Mouse (Mus musculus): ENCODE measurements around the gene Lmnb2. TPM values are rescaled to one million over a fixed set of nuclear protein-coding genes. Genes with fewer than 3 reads are reported as not detected.

Gene Lmnb2
- 27.5 and 30.0 TPM in 2 replicates for polyA plus RNA-seq (2015; fragmentation: Nextera tagmentation; extraction: Ambion mirVana)

DNA sequence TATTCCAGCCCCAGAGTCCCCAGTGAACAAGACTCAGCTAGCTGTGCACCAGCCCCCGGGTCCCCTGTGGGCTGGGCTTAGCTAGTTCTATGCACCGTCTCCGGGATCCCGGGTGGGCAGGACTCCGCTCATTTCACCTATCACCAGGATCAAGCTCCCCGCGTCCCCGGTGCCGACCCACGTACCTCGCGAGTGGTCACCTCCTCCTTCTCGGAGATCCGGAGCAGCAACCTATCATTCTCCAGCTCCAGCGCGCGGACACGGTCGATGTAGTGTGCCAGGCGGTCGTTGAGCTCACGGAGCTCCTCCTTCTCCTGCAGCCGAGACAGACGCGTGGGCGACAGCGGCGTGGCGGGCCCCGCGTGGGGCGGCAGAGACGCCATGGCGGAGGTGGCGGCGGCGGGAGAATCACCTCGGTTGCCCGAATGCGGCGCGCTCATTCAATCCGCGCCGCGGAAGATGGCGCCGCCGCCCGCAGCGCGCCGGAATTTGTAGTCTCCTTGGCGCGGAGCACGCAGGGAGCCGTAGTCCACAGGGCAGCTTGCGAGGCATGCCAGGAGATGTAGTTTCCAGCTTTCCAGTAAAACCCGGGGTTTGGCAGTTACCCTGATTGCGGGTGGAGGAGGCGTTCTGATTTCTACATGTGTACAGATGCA is at the start of gene Lmnb2:
Gene Lmnb2, minus strand, starts transcription at position 467 of the 656 bp plus-strand sequence.
- peak within 1 kb of the TSS; percentile 93 for H3K4me2 ChIP-seq (ENCODE audit: low read depth, low read length)
- ATAC-seq (replicated peaks; ENCODE audit: extremely low read depth, insufficient read depth, low FRiP score): peak; percentile 47; the same call in 1 of the 2 replicates
- under 1% methylated on average over 61 of the region's 61 CpGs for WGBS

DNA sequence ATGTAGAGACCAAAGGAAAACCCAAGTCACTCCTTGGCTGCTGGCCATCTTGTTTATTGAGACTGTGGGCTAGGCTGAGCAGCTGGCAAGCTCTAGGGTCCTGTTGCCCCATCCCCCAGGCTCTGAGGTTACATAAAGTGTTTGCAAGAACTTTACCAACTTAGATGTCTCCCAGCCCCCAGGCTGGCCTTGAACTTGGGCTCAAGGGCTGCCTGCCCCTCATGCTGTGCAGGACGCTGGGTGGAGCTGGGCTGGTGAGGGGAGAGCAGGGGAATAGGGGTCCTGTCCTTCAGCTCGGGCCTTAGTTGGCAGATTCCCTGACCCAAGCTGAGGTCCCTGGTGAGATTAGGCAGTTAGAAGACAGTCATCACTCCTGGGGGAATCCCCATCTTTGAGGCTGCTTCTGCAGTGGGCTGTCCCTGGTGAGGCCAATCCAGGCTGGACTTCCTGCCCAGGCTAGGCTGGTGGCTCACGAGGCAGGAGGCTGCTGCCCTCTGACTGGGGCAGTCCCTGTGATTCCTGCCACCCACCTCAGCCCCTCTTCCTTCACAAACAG is 49.1 kb upstream of the Lmnb2 start:
- Histone ChIP-seq H3K4me2 (ENCODE audit: low read depth, low read length) (no peak overlapping the region), H3K4me1 (ENCODE audit: control insufficient read depth, insufficient read depth, low read length) (peaks cover 31% of the 10 kb centered on the region), H3K27ac (ENCODE audit: low read length) (no peak overlapping the region), H3K36me3 (ENCODE audit: control insufficient read depth, insufficient read depth) (no peaks in the 10 kb centered on the region), H3K9me3 (replicated peaks; ENCODE audit: control insufficient read depth, low read length) (peaks cover 3% of the 10 kb centered on the region; the same call in 1 of the 2 replicates), H3K4me3 (ENCODE audit: low read length) (no peak overlapping the region), H3K27me3 (ENCODE audit: control insufficient read depth, insufficient read depth, low read length) (no peaks in the 10 kb centered on the region), H3K9ac (ENCODE audit: low read length) (no peak overlapping the region)
- WGBS: 51% methylated on average over 3 of the region's 3 CpGs
- no peak for ATAC-seq (replicated peaks; ENCODE audit: extremely low read depth, insufficient read depth, low FRiP score)

More for the DNA sequence above, at the start of gene Lmnb2:
- peak within 1 kb of the TSS; percentile 4; the same call in 1 of the 2 replicates for H3K27ac ChIP-seq (ENCODE audit: low read length)
- peak within 1 kb of the TSS; percentile 89 for H3K9ac ChIP-seq (ENCODE audit: low read length)
- peak within 1 kb of the TSS; percentile 89 for H3K4me3 ChIP-seq (ENCODE audit: low read length)
- peaks cover 23% of the 10 kb centered on the region for H3K4me1 ChIP-seq (ENCODE audit: control insufficient read depth, insufficient read depth, low read length)
- H3K36me3 ChIP-seq (ENCODE audit: control insufficient read depth, insufficient read depth): no peaks in the 10 kb centered on the region
- no peaks in the 10 kb centered on the region for H3K9me3 ChIP-seq (replicated peaks; ENCODE audit: control insufficient read depth, low read length)
- no peaks in the 10 kb centered on the region for H3K27me3 ChIP-seq (ENCODE audit: control insufficient read depth, insufficient read depth, low read length)

DNA sequence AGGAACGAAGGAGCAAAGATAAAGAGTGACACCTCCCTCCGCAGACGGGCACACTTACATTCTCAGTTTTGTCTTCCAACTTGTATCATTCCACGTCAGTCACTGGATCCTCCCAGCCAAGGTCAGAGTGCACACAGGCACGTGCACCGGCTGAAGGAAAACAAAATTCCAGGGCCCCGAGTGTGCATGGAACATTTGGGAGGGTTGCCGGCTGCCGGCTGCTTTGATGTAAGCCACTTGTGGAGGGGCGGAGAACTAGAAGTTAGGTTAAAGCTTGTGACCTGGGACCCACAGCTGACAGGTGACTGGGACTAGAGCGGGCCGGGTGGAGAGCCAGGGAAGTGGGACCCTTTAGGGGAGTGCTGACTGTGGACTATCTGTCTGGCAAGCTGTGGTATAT is 48.3 kb upstream of the Lmnb2 start:
- no peaks in the 10 kb centered on the region for H3K27me3 ChIP-seq (ENCODE audit: control insufficient read depth, insufficient read depth, low read length)
- peaks cover 38% of the 10 kb centered on the region for H3K4me1 ChIP-seq (ENCODE audit: control insufficient read depth, insufficient read depth, low read length)
- H3K9me3 ChIP-seq (replicated peaks; ENCODE audit: control insufficient read depth, low read length): peaks cover 3% of the 10 kb centered on the region; the same call in 1 of the 2 replicates
- no peak for ATAC-seq (replicated peaks; ENCODE audit: extremely low read depth, insufficient read depth, low FRiP score)
- H3K9ac ChIP-seq (ENCODE audit: low read length): no peak overlapping the region
- WGBS: 33% methylated on average over 12 of the region's 12 CpGs
- no peaks in the 10 kb centered on the region for H3K36me3 ChIP-seq (ENCODE audit: control insufficient read depth, insufficient read depth)
- no peak overlapping the region for H3K4me2 ChIP-seq (ENCODE audit: low read depth, low read length)
- H3K4me3 ChIP-seq (ENCODE audit: low read length): no peak overlapping the region
- H3K27ac ChIP-seq (ENCODE audit: low read length): no peak overlapping the region

DNA sequence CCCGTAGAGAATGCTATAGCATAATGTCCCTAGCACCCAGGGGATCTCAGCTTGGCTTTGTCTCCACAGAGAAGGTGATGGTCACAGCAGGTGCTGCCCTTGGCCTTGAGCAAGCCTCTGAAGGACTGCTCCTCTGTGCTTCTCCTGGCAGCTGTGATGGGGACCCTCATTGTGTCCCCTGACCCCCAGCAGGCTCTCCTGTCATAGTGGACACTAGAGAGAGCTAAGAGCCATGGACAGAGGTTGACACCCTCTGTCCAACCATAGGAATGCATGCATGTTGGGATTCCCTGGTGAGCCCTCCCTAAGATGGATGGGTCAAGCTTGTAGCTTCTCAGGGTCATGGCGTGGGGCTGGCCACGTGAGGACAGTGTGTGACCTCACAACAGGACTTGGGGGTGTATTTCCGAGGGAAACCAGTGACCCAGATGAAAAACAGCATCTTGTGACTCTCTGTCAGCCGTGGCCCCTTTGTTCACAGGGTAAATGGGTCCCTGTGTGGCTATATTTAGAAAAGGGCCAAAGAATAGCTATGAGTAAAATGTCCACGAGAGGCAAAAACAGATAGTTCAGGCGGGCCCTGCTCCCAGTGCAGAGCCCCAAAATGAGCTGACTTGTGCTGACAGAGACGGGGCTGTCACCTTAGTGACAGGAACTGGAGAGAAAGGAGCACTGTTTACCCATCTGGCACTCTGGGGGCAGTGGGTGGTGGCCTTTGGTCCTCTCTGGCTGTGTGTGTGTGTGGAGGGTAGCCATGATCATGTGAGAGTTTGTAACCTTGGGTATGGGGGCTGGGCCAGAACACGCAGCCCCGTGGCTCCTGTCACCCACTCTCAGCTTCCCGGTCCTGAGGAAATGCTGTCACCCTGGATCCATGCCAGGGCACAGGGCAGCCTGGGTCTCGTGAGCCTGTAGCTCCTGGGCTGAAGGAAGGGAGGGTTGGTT is 45.3 kb upstream of the Lmnb2 start:
- peaks cover 46% of the 10 kb centered on the region for H3K4me1 ChIP-seq (ENCODE audit: control insufficient read depth, insufficient read depth, low read length)
- H3K9ac ChIP-seq (ENCODE audit: low read length): peak overlapping the region; percentile 58
- no peak overlapping the region for H3K4me2 ChIP-seq (ENCODE audit: low read depth, low read length)
- 27% methylated on average over 12 of the region's 12 CpGs for WGBS
- H3K9me3 ChIP-seq (replicated peaks; ENCODE audit: control insufficient read depth, low read length): no peaks in the 10 kb centered on the region
- H3K27ac ChIP-seq (ENCODE audit: low read length): peak overlapping the region; percentile 74
- no peak overlapping the region for H3K4me3 ChIP-seq (ENCODE audit: low read length)
- ATAC-seq (replicated peaks; ENCODE audit: extremely low read depth, insufficient read depth, low FRiP score): no peak
- H3K27me3 ChIP-seq (ENCODE audit: control insufficient read depth, insufficient read depth, low read length): no peaks in the 10 kb centered on the region
- H3K36me3 ChIP-seq (ENCODE audit: control insufficient read depth, insufficient read depth): no peaks in the 10 kb centered on the region

DNA sequence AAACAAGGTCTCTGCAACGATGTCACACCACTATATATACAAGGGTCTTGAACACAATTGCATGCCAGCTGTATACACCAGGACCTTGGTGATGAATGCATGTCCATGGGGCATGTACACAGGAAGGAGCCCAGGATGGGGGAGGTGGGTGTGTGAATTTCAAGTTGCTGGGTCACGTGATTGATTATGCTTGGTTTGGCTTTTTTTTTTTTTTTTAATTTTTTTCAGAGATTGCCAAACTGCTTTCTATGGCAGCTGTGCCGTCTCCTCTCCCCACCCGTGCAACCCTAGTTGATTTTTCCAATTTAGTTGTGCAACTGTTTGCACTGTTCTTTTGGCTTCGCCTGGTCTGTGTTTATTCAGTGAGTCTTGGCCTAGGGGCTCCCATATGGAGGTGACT is 44.5 kb upstream of the Lmnb2 start:
- H3K4me2 ChIP-seq (ENCODE audit: low read depth, low read length): no peak overlapping the region
- no peak for ATAC-seq (replicated peaks; ENCODE audit: extremely low read depth, insufficient read depth, low FRiP score)
- no peak overlapping the region for H3K9ac ChIP-seq (ENCODE audit: low read length)

DNA sequence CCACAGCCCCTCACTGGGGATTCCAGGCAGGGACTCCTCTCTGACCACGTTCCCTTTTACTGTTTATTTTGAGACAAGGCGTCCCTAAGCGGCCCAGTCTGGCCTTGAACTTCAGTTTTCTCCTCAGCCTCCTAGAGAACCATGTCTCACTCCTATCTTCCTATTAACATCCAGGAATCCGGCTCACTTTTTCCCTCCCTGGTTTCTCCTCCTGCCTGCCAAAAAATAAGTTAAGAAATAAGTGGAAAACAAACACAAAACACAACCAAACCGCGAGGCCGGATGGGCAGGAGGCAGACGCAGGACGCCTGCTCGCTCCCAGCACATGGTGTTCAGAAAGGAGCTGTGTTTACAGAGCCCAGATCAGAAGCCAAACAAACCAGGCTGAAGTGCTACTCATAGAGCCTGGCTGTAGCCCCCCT is 44.0 kb upstream of the Lmnb2 start:
- WGBS: 47% methylated on average over 10 of the region's 10 CpGs
- Histone ChIP-seq H3K4me1 (ENCODE audit: control insufficient read depth, insufficient read depth, low read length) (peaks cover 45% of the 10 kb centered on the region), H3K27me3 (ENCODE audit: control insufficient read depth, insufficient read depth, low read length) (no peaks in the 10 kb centered on the region), H3K9me3 (replicated peaks; ENCODE audit: control insufficient read depth, low read length) (no peaks in the 10 kb centered on the region), H3K4me3 (ENCODE audit: low read length) (no peak overlapping the region), H3K27ac (ENCODE audit: low read length) (peak overlapping the region; percentile 91), H3K9ac (ENCODE audit: low read length) (peak overlapping the region; percentile 61), H3K4me2 (ENCODE audit: low read depth, low read length) (no peak overlapping the region), H3K36me3 (ENCODE audit: control insufficient read depth, insufficient read depth) (no peaks in the 10 kb centered on the region)
- no peak for ATAC-seq (replicated peaks; ENCODE audit: extremely low read depth, insufficient read depth, low FRiP score)

More for the DNA sequence above, 44.5 kb upstream of the Lmnb2 start:
- Histone ChIP-seq H3K27ac (ENCODE audit: low read length) (peak overlapping the region; percentile 91), H3K4me1 (ENCODE audit: control insufficient read depth, insufficient read depth, low read length) (peaks cover 46% of the 10 kb centered on the region), H3K27me3 (ENCODE audit: control insufficient read depth, insufficient read depth, low read length) (no peaks in the 10 kb centered on the region), H3K9me3 (replicated peaks; ENCODE audit: control insufficient read depth, low read length) (no peaks in the 10 kb centered on the region), H3K36me3 (ENCODE audit: control insufficient read depth, insufficient read depth) (no peaks in the 10 kb centered on the region), H3K4me3 (ENCODE audit: low read length) (no peak overlapping the region)
- 68% methylated on average over 5 of the region's 5 CpGs for WGBS

DNA sequence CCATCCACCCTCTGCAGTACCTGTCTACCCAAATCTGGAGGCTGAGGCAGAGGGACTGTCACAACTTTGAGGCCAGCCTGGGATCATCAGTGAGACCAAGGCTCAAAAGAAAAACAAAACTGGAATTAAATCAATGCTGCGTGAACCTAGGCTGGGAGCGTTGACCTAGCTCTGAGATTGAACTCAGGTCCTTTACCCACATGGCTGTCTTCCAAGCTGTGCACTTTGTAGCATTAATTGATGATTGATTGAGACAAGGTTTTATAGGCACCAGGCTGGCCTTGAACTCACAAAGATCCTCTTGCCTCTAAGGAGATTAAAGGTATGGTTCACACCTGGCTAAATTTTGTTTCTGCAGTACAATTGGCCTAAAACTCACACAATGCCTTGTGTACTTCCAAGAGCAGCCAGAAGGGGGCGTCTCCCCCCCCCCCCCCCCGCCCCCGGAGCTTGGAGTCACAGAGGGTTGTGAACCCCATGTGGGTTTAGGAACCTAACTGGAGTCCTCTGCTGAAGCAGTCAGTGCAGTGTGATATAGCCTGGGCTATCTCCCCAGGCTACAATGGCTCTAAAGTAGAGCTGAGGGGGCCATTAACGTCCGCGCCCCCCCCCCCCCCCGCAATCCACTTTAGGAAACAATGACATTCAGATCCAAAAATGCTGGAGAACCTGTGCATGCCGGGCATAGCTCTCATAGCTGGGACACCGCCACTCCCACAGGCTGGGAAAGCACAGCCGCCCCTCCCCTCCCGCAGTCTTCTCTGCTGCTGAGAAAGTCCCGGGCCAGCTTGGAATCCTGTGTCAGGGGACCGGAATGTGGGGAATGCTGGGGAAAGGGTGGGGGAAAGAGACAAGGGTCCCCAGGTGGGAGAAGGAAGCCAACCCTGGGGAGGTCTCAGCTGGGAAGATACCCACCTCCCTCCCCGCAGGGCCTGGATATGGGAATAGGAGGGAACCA is 42.8 kb upstream of the Lmnb2 start:
- peak overlapping the region; percentile 61 for H3K9ac ChIP-seq (ENCODE audit: low read length)
- H3K4me1 ChIP-seq (ENCODE audit: control insufficient read depth, insufficient read depth, low read length): peaks cover 37% of the 10 kb centered on the region
- peak; percentile 63 for ATAC-seq (replicated peaks; ENCODE audit: extremely low read depth, insufficient read depth, low FRiP score)
- no peaks in the 10 kb centered on the region for H3K9me3 ChIP-seq (replicated peaks; ENCODE audit: control insufficient read depth, low read length)
- H3K36me3 ChIP-seq (ENCODE audit: control insufficient read depth, insufficient read depth): no peaks in the 10 kb centered on the region
- H3K4me3 ChIP-seq (ENCODE audit: low read length): no peak overlapping the region
- WGBS: 13% methylated on average over 15 of the region's 16 CpGs
- peak overlapping the region; percentile 49 for H3K4me2 ChIP-seq (ENCODE audit: low read depth, low read length)
- peak overlapping the region; percentile 91 for H3K27ac ChIP-seq (ENCODE audit: low read length)
- H3K27me3 ChIP-seq (ENCODE audit: control insufficient read depth, insufficient read depth, low read length): no peaks in the 10 kb centered on the region

DNA sequence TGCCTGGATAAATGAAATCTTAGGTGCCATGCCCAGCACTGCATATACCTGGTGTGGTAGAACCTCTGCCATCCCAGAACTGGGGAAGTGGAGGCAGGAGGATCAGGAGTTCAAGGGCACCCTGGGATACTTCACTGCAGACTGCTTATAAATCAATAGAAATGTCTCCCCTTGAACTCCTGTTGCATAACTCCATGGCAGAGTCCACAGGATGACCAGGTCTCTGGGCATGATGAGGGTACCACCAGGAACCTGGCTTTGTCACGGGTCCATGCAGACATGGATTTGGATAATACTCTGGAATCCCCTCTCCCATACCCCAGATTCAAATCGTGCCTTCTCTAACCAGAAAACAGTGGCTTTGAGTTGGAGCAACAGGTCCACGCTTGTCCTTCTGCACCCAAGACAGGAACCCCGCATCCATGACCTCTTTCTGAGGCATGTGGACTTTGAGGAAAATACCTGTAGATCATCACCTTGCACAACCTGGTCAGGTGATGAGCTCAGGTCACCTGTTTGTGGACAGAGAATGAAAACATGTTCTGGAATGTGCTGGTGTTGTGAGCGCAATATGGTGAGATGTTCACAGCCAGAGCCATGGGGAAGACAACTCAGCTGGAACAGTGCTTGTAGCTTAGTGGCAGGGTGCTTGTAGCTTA is 41.1 kb upstream of the Lmnb2 start:
- no peak overlapping the region for H3K27ac ChIP-seq (ENCODE audit: low read length)
- H3K27me3 ChIP-seq (ENCODE audit: control insufficient read depth, insufficient read depth, low read length): no peaks in the 10 kb centered on the region
- H3K4me2 ChIP-seq (ENCODE audit: low read depth, low read length): no peak overlapping the region
- peaks cover 48% of the 10 kb centered on the region for H3K4me1 ChIP-seq (ENCODE audit: control insufficient read depth, insufficient read depth, low read length)
- no peak overlapping the region for H3K9ac ChIP-seq (ENCODE audit: low read length)
- 91% methylated on average over 5 of the region's 5 CpGs for WGBS
- H3K9me3 ChIP-seq (replicated peaks; ENCODE audit: control insufficient read depth, low read length): no peaks in the 10 kb centered on the region
- ATAC-seq (replicated peaks; ENCODE audit: extremely low read depth, insufficient read depth, low FRiP score): no peak
- no peaks in the 10 kb centered on the region for H3K36me3 ChIP-seq (ENCODE audit: control insufficient read depth, insufficient read depth)
- no peak overlapping the region for H3K4me3 ChIP-seq (ENCODE audit: low read length)
